Mouse (Mus musculus) midbrain, embryonic 11.5 days (tissue): ENCODE measurements around the gene Tbcd. TPM values are rescaled to one million over a fixed set of nuclear protein-coding genes. Genes with fewer than 3 reads are reported as not detected.

Experiments
- ATAC-seq: fragments of 200-750 bp; cut with Nextera tagmentation; 2 replicates; pipeline ENCODE4 v1.8.0; 2017; ENCODE audit warnings: moderate TSS enrichment, moderate library complexity; ENCODE audit not compliant: low FRiP score
- DNase-seq: peaks from one replicate; pipeline ENCODE4 v3.0.0; 2015; ENCODE audit warnings: low spot score; ENCODE audit errors: missing footprints
- H3K27ac ChIP-seq: fragments of 300-500 bp; sonication (generic); 2 replicates; pipeline ENCODE4 v1.5.1; 2014; ENCODE audit warnings: low read depth, low read length
- H3K27me3 ChIP-seq: fragments of 300-500 bp; sonication (generic); 2 replicates; pipeline ENCODE4 v1.6.1; 2014; ENCODE audit warnings: mild to moderate bottlenecking, low read length, moderate library complexity, mixed read lengths; ENCODE audit not compliant: control insufficient read depth, insufficient read depth
- H3K36me3 ChIP-seq: fragments of 300-500 bp; sonication (generic); 2 replicates; pipeline ENCODE4 v1.6.1; 2014; ENCODE audit warnings: mild to moderate bottlenecking, low read length, moderate library complexity, mixed read lengths; ENCODE audit not compliant: control insufficient read depth, insufficient read depth
- H3K4me1 ChIP-seq: fragments of 300-500 bp; sonication (generic); 2 replicates; pipeline ENCODE4 v1.6.1; 2014; ENCODE audit warnings: low read length; ENCODE audit not compliant: control insufficient read depth, insufficient read depth
- H3K4me2 ChIP-seq: fragments of 300-500 bp; sonication (generic); 2 replicates; pipeline ENCODE4 v1.6.1; 2014; ENCODE audit warnings: mild to moderate bottlenecking, moderate library complexity
- H3K4me3 ChIP-seq: fragments of 300-500 bp; sonication (generic); 2 replicates; pipeline ENCODE4 v1.5.1; 2014; ENCODE audit warnings: low read depth, low read length
- H3K9ac ChIP-seq: fragments of 300-500 bp; sonication (generic); 2 replicates; pipeline ENCODE4 v1.6.1; 2014; ENCODE audit warnings: low read length
- H3K9me3 ChIP-seq: fragments of 300-500 bp; sonication (generic); 2 replicates; pipeline ENCODE4 v1.6.1; 2016; ENCODE audit warnings: low read length; ENCODE audit not compliant: control insufficient read depth
- WGBS: fragments of 180-500 bp; shearing (Covaris S2); extraction: QIAGEN DNeasy Blood & Tissue Kit; methylation state at CpG from one replicate; pipeline ENCODE4 v1.1.7; 2014; 5-methylcytosine and 5-hydroxymethylcytosine counted together
- polyA plus RNA-seq: library from polyadenylated mRNA; unstranded; fragments of >200 nt; fragmentation: Nextera tagmentation; extraction: Ambion mirVana; gene quantifications from 2 replicates; pipeline ENCODE4 v1.2.1, GENCODE M21; 2014

The Tbcd gene
- polyA plus RNA-seq, 1 experiment from 2014 or later = 36.9 TPM

- peak overlapping the region; percentile 82 for H3K4me2 ChIP-seq
- peak; percentile 79 for ATAC-seq
- H3K27ac ChIP-seq = no peak overlapping the region; the same call in 1 of the 2 replicates
- H3K9me3 ChIP-seq = no peaks in the 10 kb centered on the region
- H3K36me3 ChIP-seq = no peaks in the 10 kb centered on the region
- WGBS = under 1% methylated on average over 28 of the region's 28 CpGs
- peak overlapping the region; percentile 77 for H3K9ac ChIP-seq
- no peaks in the 10 kb centered on the region for H3K27me3 ChIP-seq
- peaks cover 9% of the 10 kb centered on the region for H3K4me1 ChIP-seq
- H3K4me3 ChIP-seq = peak overlapping the region; percentile 71
- peak; percentile 92 for DNase-seq
These were observed 30.1 kb upstream of the Tbcd start for GRCm38 (mm10) chr11:121421553-121422173.

- no peaks in the 10 kb centered on the region for H3K9me3 ChIP-seq
- WGBS = 78% methylated on average over 4 of the region's 4 CpGs
- no peak overlapping the region for H3K27ac ChIP-seq
- H3K9ac ChIP-seq = no peak overlapping the region
- H3K4me2 ChIP-seq = no peak overlapping the region
- H3K36me3 ChIP-seq = peaks cover 4% of the 10 kb centered on the region; the same call in 1 of the 2 replicates
- no peak overlapping the region for H3K4me3 ChIP-seq
- H3K4me1 ChIP-seq = peaks cover 4% of the 10 kb centered on the region; the same call in 1 of the 2 replicates
- DNase-seq = no peak
- H3K27me3 ChIP-seq = no peaks in the 10 kb centered on the region
- no peak for ATAC-seq
These were observed 18.4 kb upstream of the Tbcd start for GRCm38 (mm10) chr11:121433397-121433796.

GRCm38 (mm10) chr11:121434156-121435155 lies 17.3 kb upstream of the Tbcd start, which contains the start of gene Fn3k:
Fn3k (plus strand) TSS chr11:121434913.
- H3K4me1 ChIP-seq = peaks cover 4% of the 10 kb centered on the region; the same call in 1 of the 2 replicates
- no peaks in the 10 kb centered on the region for H3K9me3 ChIP-seq
- ATAC-seq (peak; percentile 93), DNase-seq (peak; percentile 94)
- no peaks in the 10 kb centered on the region for H3K36me3 ChIP-seq
- WGBS = 10% methylated on average over 30 of the region's 30 CpGs
- peak within 1 kb of the TSS; percentile 25 for H3K4me3 ChIP-seq
- no peak within 1 kb of the TSS for H3K27ac ChIP-seq
- H3K4me2 ChIP-seq = peak within 1 kb of the TSS; percentile 54
- H3K9ac ChIP-seq = peak within 1 kb of the TSS; percentile 50
- H3K27me3 ChIP-seq = no peaks in the 10 kb centered on the region

GRCm38 (mm10) chr11:121437236-121437635 lies 14.5 kb upstream of the Tbcd start:
- H3K4me1 ChIP-seq = peaks cover 4% of the 10 kb centered on the region; the same call in 1 of the 2 replicates
- ATAC-seq (no peak), DNase-seq (no peak)
- 76% methylated on average over 5 of the region's 5 CpGs for WGBS
- no peaks in the 10 kb centered on the region for H3K36me3 ChIP-seq
- no peaks in the 10 kb centered on the region for H3K9me3 ChIP-seq
- H3K27ac ChIP-seq = no peak overlapping the region
- H3K27me3 ChIP-seq = no peaks in the 10 kb centered on the region
- H3K4me2 ChIP-seq = no peak overlapping the region
- H3K4me3 ChIP-seq = no peak overlapping the region
- no peak overlapping the region for H3K9ac ChIP-seq

GRCm38 (mm10) chr11:121439686-121440292 lies 12.0 kb upstream of the Tbcd start:
- no peak for DNase-seq
- Histone ChIP-seq H3K36me3 (no peaks in the 10 kb centered on the region), H3K27ac (no peak overlapping the region), H3K4me3 (no peak overlapping the region), H3K9ac (no peak overlapping the region), H3K4me1 (no peaks in the 10 kb centered on the region; the same call in 1 of the 2 replicates), H3K27me3 (no peaks in the 10 kb centered on the region), H3K4me2 (no peak overlapping the region), H3K9me3 (no peaks in the 10 kb centered on the region)
- ATAC-seq = no peak
- 72% methylated on average over 5 of the region's 5 CpGs for WGBS

GRCm38 (mm10) chr11:121441653-121442052 lies 10.1 kb upstream of the Tbcd start:
- 88% methylated on average over 4 of the region's 4 CpGs for WGBS
- no peak overlapping the region for H3K9ac ChIP-seq
- no peak for ATAC-seq
- no peak overlapping the region for H3K27ac ChIP-seq
- DNase-seq = no peak
- H3K4me2 ChIP-seq = no peak overlapping the region
- H3K36me3 ChIP-seq = no peaks in the 10 kb centered on the region
- no peaks in the 10 kb centered on the region for H3K9me3 ChIP-seq
- no peaks in the 10 kb centered on the region for H3K27me3 ChIP-seq
- H3K4me3 ChIP-seq = no peak overlapping the region
- no peaks in the 10 kb centered on the region for H3K4me1 ChIP-seq

GRCm38 (mm10) chr11:121442076-121442475 lies 9.7 kb upstream of the Tbcd start:
- H3K27ac ChIP-seq = no peak overlapping the region
- H3K36me3 ChIP-seq = no peaks in the 10 kb centered on the region
- ATAC-seq (no peak), DNase-seq (no peak)
- no peaks in the 10 kb centered on the region for H3K27me3 ChIP-seq
- H3K9me3 ChIP-seq = no peaks in the 10 kb centered on the region
- no peak overlapping the region for H3K4me3 ChIP-seq
- H3K4me2 ChIP-seq = no peak overlapping the region
- H3K9ac ChIP-seq = no peak overlapping the region
- WGBS = 71% methylated on average over 2 of the region's 2 CpGs
- H3K4me1 ChIP-seq = no peaks in the 10 kb centered on the region

- peak overlapping the region; percentile 14; the same call in 1 of the 2 replicates for H3K27ac ChIP-seq
- ATAC-seq = no peak; the same call in 1 of the 2 replicates
These were observed 478 bp upstream of the Tbcd start for GRCm38 (mm10) chr11:121451216-121451726.

More at GRCm38 (mm10) chr11:121451216-121451726, 478 bp upstream of the Tbcd start:
- Histone ChIP-seq H3K4me2 (peak overlapping the region; percentile 79), H3K36me3 (no peaks in the 10 kb centered on the region), H3K9me3 (no peaks in the 10 kb centered on the region), H3K9ac (peak overlapping the region; percentile 79), H3K4me1 (peaks cover 14% of the 10 kb centered on the region), H3K4me3 (peak overlapping the region; percentile 92), H3K27me3 (no peaks in the 10 kb centered on the region)
- DNase-seq = peak; percentile 83
- WGBS = 18% methylated on average over 9 of the region's 9 CpGs
